Mouse (Mus musculus) frontal cortex, postnatal 14 days (tissue): ENCODE data around the gene Akt1.

Experiments used
- DNase-seq, 2 experiments: peaks; one replicate each; pipeline ENCODE4 v3.0.0; 2022; ENCODE audit warnings: low spot score in 2 of 2

The Akt1 gene

GRCm38 (mm10) chr12:112661327-112661605 is 13.4 kb downstream of the Akt1 start:
- no peak for DNase-seq

- no peak for DNase-seq
Measured at GRCm38 (mm10) chr12:112660576-112661326, 13.9 kb downstream of the Akt1 start.

- peak in 1 of 2 experiments; percentile 56 for DNase-seq
Measured at GRCm38 (mm10) chr12:112659109-112659508, 15.6 kb downstream of the Akt1 start.

DNA sequence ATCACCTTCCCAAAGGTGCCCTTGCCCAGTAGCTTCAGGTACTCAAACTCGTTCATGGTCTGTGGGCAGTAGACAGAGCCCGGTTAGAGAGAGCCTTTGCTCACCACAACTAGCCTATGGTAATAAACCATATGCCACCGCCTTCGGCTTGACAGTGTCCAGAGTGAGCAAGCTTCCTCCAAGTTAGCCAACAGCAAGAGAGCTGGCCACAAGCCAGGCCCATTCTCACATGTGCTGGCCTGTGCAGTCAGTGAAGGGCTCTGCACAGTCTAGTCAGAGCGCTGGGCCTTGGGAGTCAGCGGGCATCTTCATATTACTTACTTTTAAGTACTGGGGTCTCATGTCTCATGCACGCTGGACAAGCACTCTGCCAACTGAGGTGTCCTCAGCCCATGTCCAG is 16.1 kb downstream of the Akt1 start:
- DNase-seq, result no peak

DNA sequence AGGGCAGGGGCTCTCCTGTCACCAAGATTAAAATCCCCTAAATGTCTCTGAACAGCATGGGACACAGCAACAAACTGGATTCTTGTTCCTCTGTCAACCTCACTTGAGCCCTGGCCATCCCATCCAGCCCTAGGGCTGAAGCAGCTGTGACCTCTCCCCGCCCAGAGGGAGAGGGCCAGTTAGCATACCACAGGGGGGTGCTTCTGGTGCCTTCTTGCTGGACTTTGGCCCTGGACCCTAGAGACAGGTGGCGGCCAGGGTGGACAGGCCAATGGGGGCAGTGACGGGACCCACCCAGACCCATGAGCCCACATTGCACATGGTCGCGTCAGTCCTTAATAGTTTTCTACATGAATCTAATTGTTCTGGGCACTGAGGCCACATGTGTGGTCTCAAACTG is 20.6 kb downstream of the Akt1 start:
- no peak for DNase-seq

- DNase-seq, result peak; percentile 75 to 85
Measured at GRCm38 (mm10) chr12:112653157-112653824, 21.4 kb downstream of the Akt1 start.

DNA sequence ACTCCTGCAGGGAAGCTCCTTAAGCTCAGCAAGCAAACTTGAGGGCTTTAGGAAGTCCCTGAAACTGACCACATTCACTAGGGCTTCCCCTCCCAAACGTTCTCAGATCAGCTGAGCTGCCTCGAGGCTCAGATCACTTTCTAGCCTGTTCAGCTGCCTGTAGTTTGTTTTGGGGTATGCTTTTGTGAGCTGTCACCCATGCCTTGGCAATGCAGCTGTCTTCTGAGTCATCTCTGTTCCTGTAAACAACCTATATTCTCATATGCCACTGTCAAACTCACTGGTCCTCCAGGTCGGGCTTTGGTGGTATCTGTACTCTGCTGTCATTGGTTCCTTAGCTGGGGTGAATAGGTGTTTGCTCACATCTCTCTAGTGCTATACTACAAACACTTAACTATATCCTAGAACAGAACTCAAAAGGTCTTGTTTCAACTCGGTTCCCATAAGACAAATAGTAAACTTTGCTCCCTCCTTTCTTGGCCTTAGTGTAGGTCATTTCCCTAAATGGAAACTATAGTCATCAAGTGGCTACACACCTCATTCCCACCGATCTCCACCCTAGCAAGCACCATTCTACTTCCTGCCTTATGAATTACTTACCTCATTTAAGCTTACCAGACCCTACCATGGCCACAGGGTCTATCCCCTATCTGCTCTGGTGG is 22.8 kb downstream of the Akt1 start:
- DNase-seq, result no peak

- no peak for DNase-seq
Measured at GRCm38 (mm10) chr12:112648081-112648480, 26.6 kb downstream of the Akt1 start.

- DNase-seq, result no peak
Measured at GRCm38 (mm10) chr12:112646139-112646538, 28.5 kb downstream of the Akt1 start.

DNA sequence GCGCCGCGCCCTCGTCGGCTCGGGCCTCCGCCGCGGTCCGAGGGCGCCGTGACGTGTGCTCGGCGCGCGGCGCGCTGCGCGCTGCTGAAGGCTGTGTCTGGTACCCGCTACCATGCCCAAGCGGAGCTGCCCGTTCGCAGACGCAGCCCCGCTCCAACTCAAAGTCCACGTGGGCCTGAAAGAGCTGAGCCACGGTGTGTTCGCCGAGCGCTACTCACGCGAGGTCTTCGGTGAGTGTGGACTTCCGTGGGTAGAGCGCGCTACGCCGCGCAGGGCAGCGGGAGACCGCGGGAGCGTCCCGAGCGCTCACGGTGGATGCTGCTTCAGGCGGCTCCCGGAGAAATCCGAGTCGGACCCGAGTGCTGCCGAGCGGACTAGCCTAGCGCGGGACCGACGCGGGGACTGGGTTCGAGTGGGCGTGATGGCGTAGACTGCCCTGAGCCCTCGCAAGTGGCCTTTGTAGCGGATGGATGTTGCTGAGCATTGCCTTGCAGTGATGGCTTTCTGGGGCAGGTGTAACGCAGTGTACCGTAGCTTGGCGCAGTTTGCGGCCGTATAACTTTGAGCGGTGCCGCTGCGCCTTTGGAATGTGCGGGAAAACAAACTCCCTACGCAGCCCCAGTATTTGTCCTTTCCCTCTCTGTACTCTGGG is 29.7 kb downstream of the Akt1 start:
- DNase-seq, result no peak

DNA sequence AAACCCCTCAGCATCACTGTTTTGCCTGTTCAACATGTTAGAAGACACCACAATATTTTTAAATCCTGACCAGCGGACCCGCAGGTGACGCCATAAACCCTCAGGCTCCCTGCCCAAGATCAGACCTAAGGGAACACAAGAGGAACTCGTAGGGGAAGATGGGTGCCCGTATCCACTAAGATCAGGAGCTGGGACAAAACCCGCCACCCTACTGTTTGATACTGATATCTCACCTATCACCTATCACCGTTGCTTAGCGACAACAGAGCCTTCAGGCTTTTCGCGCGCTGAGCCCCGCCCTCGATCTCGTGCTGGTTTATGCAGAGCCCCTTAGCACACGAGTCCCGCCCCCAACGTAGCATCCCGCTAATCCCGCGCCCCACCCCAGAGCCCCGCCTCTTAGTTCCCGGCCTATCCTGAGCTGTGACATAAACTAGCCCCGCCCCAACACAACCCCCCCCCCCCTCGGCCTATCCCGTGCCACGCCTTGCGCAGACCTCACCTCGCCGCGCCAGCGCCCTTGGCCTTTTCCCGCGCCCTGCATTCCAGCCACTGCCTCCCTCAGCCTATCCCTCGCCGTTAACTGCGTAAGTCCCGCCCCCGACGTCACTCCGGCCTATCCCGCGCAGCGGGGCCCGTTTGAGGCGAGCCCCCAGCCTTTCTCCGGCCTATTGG is 30.4 kb downstream of the Akt1 start, which contains the start of gene Siva1:
Gene Siva1, plus strand, starts transcription at position 500 of the 675 bp plus-strand sequence.
- DNase-seq, result peak; percentile 96 to 97

DNA sequence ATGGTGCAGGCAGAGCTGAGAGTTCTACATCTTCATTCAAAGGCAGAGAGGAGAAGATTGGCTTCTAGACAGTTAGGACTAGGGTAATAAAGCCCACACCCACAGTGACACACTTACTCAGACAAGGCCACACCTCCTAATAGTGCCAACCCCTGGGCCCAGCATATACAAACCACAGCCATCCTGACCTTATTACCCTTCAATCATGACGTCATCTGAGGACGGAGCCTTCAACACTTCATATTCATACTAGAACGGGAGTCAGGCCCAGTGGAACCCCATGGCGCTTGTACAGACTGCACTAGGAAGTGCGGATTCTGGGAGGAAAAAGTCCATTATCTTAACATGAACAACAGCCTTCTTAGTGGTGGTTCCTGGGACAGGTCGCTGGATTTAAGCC is 31.6 kb downstream of the Akt1 start:
- DNase-seq, result no peak

- DNase-seq, result no peak
Measured at GRCm38 (mm10) chr12:112639526-112639925, 35.2 kb downstream of the Akt1 start.

DNA sequence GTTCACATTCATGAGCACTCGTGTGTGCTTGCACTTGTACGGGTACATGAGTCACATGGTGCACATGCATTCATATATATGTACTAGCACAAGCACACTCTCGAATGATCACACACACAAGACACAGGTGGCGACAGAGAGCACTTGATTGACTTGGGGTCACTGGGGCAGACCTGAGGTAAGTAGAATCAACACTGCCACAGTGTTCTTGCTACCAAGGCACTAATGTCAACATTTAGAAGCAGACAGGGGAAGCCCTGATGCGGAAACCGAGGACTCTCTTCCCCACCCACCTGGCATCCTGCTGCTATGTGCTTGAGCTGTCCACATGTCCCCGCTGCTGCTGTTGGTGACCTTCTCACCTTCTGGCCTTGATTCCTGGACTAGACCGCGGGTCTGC is 41.0 kb downstream of the Akt1 start:
- no peak for DNase-seq

DNA sequence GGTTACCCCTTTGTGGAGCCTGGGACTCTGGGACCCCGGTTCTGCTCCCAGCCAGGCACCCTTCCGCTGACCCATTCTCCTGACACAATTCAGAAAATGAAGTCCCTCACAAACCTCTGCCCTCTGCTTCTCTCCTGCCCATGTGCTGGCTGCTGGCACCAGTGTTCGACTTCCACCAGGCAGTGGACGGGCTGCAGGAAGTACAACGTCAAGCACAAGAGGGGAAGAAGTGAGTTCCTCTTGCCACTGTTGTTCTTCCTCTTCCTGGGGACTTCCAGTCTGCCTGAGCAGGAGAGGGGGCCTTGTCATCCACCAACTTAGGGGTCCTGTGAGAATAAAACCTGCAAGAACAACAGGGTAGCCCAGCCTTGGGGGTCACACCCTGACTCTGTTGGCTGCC is 41.8 kb downstream of the Akt1 start:
- DNase-seq, result no peak

GRCm38 (mm10) chr12:112632084-112632777 is 42.5 kb downstream of the Akt1 start:
- DNase-seq, result no peak

DNA sequence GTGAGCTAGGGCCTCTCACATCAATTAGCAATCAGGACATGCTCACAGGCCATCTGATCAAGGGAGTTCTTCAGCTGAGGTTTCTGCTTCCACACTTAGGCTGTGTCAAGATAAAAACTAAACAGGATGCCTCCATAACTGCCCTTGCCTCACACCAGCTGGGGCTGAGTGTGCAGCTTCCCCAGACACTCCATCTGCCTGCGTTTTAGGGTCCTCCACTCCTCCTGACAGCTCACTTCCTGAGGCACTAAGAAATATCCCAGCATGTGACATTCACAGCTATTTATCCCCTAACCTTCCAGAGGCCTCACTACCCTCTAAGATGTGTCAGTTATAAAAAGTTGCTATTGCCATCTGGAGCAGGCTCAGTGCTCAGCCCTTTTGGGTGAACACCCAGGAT is 43.2 kb downstream of the Akt1 start:
- DNase-seq, result no peak

DNA sequence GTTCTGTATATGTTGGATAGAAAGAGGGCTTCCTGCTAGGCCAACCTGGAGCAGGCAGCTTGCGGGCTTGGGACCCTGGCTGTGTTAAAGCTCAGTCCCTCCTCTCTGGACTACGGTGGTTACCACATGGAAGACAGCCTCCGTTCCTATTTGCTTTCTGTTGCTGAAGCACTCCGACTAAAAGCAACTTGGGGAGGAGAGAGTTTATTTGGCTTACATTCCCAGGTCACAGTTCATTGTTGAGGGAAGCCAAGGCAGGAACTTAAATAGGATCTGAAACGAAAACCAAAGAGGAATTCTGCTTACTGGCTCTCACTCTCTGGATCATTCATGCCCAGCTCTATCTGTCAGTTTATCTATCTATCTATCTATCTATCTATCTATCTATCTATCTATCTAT is 43.9 kb downstream of the Akt1 start:
- no peak for DNase-seq

- DNase-seq, result no peak
Measured at GRCm38 (mm10) chr12:112630029-112630428, 44.7 kb downstream of the Akt1 start.

GRCm38 (mm10) chr12:112628928-112629721 is 45.6 kb downstream of the Akt1 start:
- DNase-seq, result peak in 1 of 2 experiments; percentile 34
